Mouse (Mus musculus): Measurements from ENCODE around the gene Irf3.

Irf3 gene

DNA sequence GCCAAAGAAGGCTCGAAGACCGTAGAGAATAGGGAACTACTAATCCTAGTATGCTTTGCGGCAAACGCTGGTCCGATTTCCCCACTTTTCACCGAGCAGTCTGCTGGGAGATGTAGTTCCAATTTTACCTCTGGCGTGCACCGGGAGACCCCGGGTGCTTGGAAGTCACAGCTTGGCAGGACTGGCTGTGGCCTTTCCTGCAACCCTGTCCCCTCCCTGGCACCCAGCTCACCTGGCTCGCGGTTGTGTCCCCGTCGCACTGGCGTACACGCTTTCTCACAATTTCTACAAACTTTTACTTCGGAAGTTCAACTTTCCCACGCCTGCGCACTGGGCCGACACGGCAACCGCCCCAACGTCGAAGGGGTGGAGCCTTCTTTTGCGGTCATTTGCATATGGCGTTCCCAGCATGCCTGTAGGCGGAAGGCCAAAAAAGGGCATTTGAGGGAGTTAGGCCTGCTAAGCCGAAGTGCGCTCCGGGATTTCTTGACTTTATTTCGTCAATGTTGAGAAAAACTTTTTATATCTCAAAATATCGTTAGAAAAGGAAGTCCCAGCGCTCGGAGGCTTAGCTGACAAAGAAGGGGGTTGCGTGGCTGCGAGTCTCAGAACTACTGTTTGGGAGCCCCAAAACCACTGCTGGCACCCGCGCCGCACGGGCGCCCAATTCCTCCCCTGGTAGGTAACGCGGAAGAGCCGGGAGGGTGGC is at the start of gene Irf3:
Gene Irf3, plus strand, starts transcription at position 418 of the 709 bp plus-strand sequence.
- DNase-seq (ENCODE audit: low spot score in 2 of 2): peak; percentile 97 to 99

GRCm38 (mm10) chr7:44949922-44950321 is 47.5 kb upstream of the Irf3 start:
- no peak for DNase-seq (ENCODE audit: low spot score in 2 of 2)

DNA sequence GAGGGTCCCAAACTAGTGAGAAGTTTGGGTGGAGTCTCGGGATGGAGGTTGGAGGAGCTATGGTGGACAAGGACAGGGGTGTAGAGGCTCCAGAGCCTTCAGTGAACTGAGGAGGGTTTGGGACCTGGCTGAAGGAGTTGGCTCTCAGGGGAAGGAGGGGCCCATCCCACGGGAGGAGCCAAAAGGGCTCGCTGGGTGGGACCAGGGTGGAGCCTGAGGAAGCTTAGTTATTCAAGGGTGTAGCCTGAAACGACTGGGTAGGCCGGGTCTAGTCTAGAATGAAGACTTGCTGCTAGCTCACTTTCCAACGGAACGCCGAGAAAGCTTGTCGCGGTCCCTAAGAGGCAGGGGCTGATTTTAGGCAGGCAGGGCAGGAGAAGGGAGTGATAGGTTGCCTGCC is 45.5 kb upstream of the Irf3 start:
- DNase-seq (ENCODE audit: low spot score in 2 of 2): peak in 1 of 2 experiments; percentile 57

DNA sequence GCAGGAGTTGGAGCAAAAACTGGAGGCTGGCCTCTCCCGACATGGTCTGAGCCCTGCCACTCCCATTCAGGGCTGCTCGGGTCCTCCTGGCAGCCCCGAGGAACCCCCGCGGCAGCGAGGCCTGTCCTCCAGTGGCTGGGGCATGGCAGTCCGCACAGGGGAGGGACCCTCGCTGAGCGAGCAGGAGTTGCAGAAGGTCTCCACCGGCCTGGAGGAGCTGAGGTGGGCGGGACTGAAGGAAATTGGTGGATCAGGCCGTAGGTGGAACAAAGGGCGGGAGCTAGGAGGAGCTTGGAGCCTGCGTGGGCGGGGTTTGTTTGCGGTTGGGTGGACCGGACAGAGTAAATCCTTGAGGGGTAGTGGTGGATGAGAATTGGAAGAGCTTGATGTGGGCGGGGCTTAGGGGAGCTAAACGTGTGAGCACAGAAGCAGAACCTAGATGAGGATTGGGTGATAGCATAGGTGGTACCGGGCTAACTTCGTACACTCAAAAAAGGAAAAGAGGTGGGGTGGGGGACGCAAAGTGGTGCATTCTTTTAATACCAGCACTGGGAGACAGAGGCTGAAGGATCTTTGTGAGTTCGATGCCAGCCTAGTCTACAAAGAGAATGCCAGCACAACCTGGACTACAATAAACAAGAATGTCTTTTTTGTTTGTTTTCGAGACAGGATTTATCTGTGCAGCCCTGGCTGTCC is 44.7 kb upstream of the Irf3 start:
- DNase-seq (ENCODE audit: low spot score in 2 of 2): peak; percentile 51 to 82

DNA sequence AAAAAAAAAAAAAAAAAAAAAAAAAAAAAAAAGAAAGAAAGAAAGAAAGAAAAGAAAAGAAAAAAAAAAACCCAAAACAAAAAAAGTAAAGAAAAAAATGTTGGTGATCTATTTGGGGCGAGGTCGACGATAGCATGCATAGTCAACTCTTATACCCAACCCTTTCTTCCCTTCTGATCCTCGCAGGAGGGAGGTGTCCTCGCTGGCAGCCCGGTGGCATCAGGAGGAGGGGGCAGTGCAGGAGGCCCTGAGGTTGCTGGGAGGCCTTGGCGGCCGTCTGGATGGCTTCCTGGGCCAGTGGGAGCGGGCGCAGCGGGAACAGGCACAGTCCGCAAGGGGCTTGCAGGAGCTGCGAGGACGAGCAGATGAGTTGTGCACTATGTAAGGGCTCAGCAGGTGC is 43.9 kb upstream of the Irf3 start:
- DNase-seq (ENCODE audit: low spot score in 2 of 2): no peak

DNA sequence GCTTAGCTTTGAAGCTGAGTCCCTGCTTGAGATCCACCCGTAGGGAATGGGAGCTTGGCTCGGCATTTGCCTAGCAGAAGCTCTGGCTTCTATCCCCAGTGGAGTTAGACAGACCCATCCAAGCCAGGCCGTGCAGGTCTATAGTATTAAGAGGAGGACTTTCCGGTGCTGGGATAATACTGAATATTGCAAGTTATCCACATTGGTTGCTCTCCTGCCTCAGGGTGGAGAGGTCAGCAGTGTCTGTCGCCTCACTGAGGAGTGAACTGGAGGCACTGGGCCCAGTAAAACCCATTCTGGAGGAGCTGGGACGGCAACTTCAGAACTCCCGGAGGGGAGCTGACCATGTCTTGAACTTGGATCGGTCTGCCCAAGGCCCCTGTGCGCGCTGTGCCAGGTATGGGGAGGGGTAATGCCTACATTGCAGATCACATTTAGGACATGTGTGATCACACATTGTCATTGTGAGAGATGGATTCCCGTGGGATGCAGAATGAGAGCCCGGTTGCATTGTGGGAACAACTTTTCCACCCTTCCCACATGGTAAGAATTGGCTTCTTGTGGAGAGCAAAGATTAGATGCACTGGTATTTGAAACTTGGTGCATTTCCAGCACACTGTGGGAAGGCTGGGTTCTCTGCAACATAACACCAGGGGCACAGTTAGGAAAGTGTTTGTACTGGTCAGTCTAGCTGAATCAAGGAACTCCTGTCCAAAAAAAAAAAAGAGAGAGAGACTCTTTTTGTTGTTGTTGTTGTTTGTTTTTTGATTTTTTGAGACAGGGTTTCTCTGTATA is 43.2 kb upstream of the Irf3 start:
- DNase-seq (ENCODE audit: low spot score in 2 of 2): no peak

DNA sequence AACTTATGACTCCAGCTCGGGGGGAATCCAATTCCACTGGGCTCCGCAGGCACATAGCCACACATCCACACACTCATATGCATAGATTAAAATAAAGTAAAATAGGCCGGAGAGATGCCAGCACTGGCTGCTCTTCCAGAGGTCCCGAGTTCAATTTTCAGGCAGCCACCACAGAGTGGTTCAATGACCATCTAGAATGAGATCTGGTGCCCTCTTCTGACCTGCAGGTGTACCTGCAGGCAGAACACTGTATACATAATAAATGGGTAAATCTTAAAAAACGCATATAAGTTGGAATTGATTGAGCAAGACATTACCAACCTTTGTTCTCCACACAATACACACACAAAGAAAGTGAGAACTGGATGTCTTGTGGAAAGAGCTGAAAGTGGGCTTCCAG is 41.8 kb upstream of the Irf3 start:
- DNase-seq (ENCODE audit: low spot score in 2 of 2): no peak

- DNase-seq (ENCODE audit: low spot score in 2 of 2): no peak
Observed at GRCm38 (mm10) chr7:44956266-44956665, 41.2 kb upstream of the Irf3 start.

GRCm38 (mm10) chr7:44957183-44957835 is 40.1 kb upstream of the Irf3 start:
- no peak for DNase-seq (ENCODE audit: low spot score in 2 of 2)

DNA sequence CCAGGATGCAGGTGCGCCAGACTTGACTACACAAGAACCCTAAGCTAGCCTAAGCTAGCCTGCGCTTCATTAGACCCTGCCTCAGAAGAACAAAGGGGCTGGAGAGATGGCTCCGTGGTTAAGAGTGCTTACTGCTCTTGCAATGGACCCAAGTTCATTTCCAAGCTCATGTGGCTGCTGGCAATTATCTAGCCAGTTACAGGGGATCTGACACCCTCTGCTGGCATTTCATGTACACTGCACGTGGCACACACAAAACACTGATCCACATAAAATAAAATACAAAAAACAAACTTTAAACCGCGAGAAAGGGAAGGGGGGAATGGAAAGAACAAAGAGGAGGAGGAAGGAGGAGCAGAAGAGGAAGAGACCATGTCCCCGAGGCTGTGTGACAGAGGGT is 39.2 kb upstream of the Irf3 start:
- DNase-seq (ENCODE audit: low spot score in 2 of 2): peak in 1 of 2 experiments; percentile 53

GRCm38 (mm10) chr7:44959281-44959680 is 38.2 kb upstream of the Irf3 start:
- no peak for DNase-seq (ENCODE audit: low spot score in 2 of 2)

DNA sequence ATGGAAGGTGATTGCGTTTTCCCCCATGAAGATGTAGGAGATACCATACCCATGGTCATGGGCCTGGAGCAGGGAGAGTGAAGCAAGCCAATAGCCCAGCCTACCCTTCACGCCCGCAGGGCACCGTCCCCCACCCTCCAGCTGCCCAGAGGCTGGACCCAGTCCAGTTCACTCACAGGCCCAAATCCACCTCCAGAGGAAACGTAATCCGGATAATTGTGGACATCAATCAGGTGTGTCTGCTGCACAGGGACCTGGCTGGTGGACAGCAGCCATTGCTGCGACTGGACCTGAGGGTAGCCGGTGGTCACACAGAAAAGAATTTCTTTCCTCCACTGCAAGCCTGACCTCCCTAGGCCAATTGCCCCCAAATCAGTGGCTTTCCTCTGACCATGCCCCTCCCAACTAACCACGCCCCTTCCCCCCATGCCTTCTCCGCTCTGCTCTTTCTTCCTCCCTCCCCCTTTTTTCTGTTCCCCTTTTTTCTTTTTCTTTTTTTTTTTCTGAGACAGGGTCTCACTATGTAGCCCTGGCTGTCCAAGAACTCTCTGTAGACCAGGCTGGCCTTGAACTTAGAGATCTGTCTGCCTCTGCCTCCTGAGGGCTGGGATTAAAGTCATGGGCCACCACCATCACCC is 37.5 kb upstream of the Irf3 start:
- DNase-seq (ENCODE audit: low spot score in 2 of 2): peak in 1 of 2 experiments; percentile 67

DNA sequence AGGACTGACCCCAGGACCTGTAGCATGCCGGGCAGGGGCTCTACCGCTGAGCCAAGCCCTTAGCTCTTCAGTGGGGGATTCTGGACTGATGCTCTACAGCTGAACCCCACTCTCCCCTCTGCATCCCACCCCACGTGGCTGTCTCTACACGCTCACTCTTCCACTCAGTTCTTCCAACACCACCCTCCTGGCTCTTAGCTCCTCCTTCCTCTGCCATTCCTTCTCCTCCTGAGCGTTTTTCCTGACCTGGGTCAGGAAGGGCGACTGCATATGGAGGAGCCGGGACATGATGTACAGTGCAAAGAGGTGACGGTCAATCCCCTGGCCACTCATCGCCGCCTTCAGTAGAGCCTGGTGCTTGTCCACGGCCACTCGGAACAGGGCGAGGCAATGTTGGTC is 36.9 kb upstream of the Irf3 start:
- no peak for DNase-seq (ENCODE audit: low spot score in 2 of 2)

- DNase-seq (ENCODE audit: low spot score in 2 of 2): no peak
Observed at GRCm38 (mm10) chr7:44962337-44962736, 35.1 kb upstream of the Irf3 start.

DNA sequence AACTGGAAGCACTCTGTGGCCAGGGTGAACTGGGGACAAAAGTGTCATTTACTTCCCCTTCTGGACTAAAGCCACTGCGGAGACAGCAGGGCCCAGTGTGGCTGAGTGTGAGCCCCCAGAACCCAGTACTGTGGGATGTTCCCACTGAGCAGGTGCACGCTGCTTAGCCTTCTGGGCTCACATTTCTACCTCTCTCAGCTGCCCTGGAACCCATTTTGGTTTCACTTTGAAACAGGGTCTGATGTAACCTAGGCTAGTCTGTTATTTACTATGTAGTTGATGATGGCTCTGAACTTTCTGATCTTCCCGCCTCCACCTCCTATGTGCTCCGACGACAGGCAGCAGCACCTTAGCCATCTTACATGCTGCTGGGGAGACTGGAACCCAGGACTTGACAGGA is 34.6 kb upstream of the Irf3 start:
- DNase-seq (ENCODE audit: low spot score in 2 of 2): no peak

DNA sequence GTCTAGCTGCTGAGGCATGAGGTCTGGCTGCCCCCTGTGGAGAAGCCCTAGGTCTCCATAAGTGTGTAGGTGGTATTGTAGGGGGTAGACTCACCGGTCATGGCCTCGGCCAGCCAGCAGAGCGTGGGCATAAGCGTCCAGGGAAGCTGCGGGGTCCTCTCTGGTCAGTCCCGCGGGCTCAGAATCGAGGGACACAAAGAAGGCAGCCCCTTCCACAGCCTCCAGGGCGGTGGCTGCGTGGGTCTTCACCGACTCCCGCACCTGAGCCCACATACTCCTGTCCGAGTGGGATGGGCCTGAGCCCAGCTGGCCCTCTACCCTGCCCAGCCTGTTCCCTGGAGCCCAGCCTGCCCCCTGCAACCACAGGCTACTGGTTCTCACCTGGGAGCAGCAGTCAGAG is 32.5 kb upstream of the Irf3 start:
- no peak for DNase-seq (ENCODE audit: low spot score in 2 of 2)

DNA sequence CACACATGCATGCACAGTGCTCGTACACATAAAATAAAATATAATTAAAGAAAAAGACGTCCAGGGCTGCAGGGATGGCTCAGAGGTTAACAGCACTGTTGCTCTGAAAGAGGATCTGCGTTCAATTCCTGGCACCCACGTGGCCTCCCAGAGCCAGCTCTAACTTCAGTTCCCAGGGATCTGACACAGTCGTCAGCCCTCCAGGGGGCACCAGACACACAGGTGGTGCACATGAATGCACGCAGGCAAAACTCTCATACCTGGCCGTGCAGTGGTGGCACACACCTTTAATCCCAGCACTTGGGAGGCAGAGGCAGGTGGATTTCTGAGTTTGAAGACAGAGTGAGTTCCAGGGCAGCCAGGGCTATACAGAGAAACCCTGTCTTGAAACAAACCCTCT is 31.5 kb upstream of the Irf3 start:
- DNase-seq (ENCODE audit: low spot score in 2 of 2): peak in 1 of 2 experiments; percentile 38

DNA sequence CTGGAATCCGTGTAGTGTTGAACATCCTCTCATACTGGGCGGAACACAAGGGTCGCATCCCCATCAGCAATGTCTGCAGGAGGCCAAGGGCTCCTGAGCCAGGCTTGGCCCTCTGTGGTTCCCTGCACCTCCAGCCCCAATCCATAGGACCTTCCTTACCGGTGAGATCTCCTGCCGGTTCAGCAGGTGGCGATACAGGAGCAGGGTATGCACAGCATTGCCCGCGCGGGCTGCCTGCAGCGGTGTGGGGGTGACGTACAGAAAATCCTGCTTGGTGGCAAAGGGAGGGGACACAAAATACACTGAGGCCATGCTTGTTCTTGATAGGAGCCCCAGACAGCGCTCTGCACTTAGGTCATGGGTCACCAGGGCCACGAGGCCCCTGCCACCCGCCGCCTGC is 30.8 kb upstream of the Irf3 start:
- DNase-seq (ENCODE audit: low spot score in 2 of 2): peak in 1 of 2 experiments; percentile 12

DNA sequence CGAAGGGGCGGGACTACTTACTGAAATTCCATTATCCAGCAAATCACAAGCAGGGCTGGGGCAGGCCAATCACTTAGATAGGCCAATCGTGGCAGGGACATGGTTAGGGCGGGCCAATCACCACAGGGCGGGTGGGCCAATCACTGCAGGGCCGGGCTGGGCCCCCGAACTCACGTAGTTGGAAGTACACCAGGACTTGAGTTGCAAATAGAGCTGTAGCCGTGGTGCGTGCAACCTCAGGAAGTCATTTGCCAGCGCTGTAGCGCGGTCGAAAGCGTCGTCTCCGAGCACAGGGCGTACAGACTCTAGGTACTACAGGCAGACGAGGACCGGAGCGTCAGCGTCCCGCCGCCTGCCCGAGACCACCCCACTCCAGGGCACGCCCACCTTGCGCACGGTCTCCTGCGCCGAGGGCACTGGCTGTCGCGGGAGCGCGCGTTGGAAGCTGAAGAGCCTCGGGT is 27.2 kb upstream of the Irf3 start:
- DNase-seq (ENCODE audit: low spot score in 2 of 2): peak; percentile 32 to 68

DNA sequence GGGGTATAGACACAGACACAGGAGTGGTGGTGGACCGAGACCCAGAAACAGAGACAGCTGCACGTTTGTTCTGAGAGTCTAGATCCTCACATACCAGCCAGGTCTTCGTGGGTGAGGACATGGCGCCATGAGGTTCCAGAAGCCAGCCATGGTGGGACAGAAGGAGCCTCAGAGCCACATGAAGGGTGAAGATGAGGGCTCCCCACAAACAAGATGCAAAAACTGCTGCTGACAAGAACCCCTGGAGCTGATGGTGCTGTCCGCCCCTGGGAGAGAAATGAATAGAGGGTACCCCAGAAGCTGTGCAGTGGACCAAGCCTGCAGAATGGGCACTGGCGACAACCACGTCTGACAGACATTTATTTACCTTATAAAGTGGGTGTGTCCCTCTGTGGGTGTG is 26.3 kb upstream of the Irf3 start:
- no peak for DNase-seq (ENCODE audit: low spot score in 2 of 2)

DNA sequence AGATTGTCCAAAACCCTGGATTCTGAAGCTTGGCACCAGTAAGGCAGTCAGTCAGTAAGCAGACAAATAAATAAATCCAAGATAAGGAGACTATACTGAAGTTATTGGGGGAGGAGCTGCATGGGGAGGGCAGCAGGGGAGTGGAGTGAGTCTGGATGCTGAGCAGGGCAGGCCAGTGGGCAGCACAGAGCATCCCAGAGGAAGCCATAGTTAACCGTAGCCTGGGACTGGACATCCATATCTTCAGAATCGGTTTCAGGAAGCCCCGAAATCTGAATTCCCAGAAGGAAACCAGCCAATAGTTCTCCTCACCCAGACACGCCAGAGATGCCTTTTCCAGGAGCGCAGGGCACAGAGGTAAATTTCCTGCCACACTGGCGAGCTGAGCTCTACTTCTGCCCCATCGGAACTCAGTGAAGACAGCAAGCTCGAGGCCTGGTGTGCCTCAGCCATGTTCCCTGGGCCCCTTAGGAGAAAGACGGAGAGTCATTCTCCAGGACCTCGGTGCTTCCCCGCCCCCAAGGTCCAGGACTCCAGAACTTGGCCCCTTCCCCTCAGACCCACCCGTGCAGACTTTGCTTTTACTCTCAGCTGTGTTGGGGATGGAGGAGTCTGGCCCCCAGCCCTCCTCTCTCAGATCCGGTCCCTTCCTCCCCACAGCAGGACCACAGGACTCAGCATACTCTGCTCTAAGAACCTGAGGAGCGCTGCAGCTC is 23.9 kb upstream of the Irf3 start:
- no peak for DNase-seq (ENCODE audit: low spot score in 2 of 2)
